Mouse (Mus musculus): ENCODE measurements around the gene Pifo.

DNA sequence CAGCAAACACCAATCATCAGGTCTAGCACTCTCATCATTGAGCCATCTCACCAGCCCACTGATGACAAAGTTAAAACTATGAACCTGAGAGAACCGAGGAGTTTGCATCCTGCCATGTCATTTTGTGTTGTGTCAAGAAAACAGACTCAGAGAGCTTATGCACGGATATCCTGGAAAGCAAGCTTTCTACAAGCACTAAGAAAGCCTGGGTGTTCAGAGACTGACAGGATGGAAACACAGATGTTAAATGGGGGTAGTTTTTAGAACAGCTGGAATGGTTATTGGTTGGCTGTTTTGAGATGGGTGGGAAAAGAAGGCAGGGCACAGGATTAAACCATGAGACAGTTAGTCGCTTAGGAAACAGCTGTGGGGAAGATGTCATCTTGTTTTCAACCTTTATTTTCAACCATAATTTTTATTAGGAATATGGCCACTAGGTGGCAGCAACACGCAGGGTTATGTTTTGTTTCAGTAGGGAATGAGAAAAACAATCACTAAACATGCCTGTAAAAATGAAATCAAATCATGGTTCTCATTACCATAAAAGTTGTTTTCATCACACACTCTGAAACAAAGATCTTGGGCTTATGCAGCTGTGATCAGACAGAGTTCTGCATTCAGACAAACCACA, 22.7 kb downstream of the Pifo start:
- TF ChIP-seq CTCF (IDR thresholded peaks at IDR 0.05; ENCODE audit: borderline replicate concordance, extremely low read depth, insufficient read depth, insufficient read length) (no peak), POLR2A (IDR thresholded peaks at IDR 0.05; ENCODE audit: borderline replicate concordance, extremely low read depth, insufficient read depth, insufficient read length, poor library complexity, severe bottlenecking) (no peak)

Measured in brain, embryonic 14.5 days (tissue).